In the genomic region with DNA sequence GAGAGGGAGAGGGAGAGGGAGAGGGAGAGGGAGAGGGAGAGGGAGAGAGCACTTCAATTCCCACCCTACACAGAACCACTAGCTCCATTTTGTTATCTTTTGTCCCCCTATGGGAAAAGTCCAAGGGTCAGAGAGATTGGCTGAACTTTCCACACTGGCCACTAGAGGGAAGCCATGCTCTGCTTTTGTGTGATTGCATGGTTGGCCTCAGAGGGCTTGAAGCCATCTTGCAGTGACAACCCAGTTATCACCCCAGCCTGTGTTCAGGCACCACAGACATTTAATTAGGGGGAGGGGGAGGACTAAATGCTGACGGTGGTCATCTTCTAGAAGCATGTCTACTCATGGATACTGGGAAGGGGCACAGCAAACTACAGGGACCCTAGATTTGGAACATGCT, we compare ENCODE assay signal across 1 mouse cellular context.
TF ChIP-seq lines count a peak whose summit lies in the region.

No protein-coding gene starts in this region.

TF ChIP-seq in CH12.LX, 34 proteins besides CTCF, POLR2A, EP300 and RAD21 (continued from another document):
- TF ChIP-seq JUN (IDR thresholded peaks at IDR 0.05; ENCODE audit: insufficient read depth, low read depth, low read length) (no peak), GABPA (IDR thresholded peaks at IDR 0.05; ENCODE audit: insufficient replicate concordance, low read depth, low read length) (no peak), TBP (conservative IDR thresholded peaks at IDR 0.05; ENCODE audit: low read depth, low read length) (no peak), ZNF384 (IDR thresholded peaks at IDR 0.05; ENCODE audit: low read depth, low read length) (no peak), MAFK (IDR thresholded peaks at IDR 0.05; ENCODE audit: insufficient replicate concordance, low read length) (no peak), POLR2AphosphoS2 (IDR thresholded peaks at IDR 0.05; ENCODE audit: low read depth, low read length) (no peak), ETS1 (conservative IDR thresholded peaks at IDR 0.05; ENCODE audit: low read depth, low read length) (no peak), ELF1 (IDR thresholded peaks at IDR 0.05; ENCODE audit: low read depth, low read length) (no peak), MEF2A (IDR thresholded peaks at IDR 0.05; ENCODE audit: borderline replicate concordance, low read depth, low read length) (no peak)
TF ChIP-seq in CH12.LX: peak in this region for 8.
